Mouse (Mus musculus): Measurements from ENCODE around the gene Pik3ip1.

The Pik3ip1 gene

DNA sequence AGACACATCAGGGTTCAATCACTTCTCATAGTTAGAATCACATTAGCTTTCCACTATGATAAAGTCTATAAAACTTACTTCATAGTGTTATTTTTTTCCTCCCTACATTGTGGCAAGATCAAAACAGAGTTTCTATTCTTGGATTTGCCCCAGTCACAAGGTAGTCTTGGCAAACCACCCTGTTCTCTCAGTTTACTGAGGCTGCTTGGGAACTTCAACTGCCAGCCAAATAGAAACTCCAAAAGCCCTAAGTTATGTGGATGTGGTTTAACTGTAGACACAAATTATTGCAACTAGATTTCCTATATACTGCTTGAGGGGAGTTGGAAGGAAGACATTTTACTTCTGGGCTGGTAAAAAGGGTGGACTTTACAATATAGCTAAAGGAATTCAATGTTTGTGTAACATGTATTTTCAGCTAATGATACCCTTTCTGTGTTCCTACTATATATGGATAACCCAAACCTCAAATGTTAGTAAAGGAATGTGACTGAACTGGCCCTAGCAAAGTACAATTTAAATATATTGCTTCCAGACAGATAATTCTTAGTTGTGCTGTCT is at the start of gene Pik3ip1:
Pik3ip1 (plus strand) TSS at position 511 of the 561 bp plus-strand sequence.
- DNase-seq (ENCODE audit: low spot score in 2 of 2), result no peak

DNA sequence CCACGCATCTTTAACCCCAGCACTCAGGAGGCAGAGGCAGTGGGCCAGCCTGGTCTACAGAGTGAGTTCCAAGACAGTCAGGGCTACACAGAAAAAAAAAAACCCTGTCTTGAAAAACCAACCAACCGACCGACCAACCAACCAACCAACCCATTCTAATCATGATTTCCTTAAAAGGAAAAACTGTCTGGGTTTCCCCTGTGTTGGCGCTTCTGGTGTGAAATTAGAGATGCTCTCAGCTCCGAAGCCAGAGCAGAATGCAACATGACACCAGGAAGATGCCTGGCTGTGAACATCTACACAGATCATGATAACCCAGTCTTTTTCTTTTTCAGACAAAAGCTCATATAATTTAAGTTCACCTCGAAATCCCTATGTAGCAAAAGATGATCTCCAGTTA is 47.3 kb upstream of the Pik3ip1 start:
- no peak for DNase-seq (ENCODE audit: low spot score in 2 of 2)

DNA sequence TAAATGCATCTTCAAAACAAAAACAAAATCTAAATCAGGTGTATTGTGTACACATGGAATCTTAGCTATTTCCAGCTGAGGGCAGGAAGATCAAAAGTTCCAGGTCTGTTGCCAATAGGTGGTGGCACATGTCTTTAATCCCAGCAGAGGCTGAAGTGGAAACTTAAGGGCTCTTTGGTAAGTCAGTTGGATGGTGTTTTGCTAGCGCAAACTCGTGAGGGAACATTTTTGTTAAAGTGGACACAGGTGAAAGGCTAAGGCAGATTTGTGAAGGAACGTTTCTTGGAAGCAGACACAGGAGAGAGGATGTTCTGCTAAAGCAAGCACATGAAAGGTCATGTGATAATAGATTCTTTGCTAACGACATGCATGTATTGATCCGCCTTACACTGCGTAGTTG is 46.6 kb upstream of the Pik3ip1 start:
- no peak for DNase-seq (ENCODE audit: low spot score in 2 of 2)

DNA sequence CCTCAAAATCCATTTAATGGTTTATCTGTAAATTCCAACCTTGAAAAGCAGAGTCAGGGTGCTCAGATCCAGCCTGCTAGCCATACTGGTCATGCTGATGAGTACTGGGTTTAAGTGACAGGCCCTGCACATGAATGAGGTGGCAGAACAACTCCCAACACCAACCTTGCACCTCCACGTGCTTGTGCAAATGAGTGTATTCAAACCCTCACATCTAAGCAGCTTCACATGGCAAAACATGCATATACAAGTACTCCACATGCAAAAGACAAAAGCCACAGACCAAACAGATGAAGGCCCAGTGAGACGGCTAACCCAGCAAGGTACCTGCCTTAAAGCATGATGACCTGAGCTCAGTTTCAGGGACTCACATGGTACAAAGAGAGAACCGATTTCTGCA is 44.3 kb upstream of the Pik3ip1 start:
- DNase-seq (ENCODE audit: low spot score in 2 of 2), result no peak

DNA sequence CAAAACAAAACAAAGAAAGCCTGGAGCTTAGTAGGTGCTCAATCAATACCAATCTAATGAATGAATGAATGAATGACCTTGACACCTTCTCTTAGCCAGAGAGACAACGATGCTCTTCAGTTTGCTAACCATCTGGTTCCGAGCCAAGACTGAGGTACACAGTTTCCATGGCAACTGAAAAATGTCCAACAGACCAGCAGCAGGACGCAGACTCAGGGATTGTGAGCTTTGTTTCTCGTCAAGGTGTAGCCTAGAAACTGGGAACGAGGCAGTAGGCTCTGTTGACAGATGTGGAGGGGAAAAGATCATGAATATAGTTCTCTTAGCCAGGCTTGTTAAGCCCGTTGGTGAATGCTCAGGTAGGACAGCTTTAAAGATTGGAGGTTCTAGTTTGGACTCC is 43.1 kb upstream of the Pik3ip1 start:
- DNase-seq (ENCODE audit: low spot score in 2 of 2), result no peak

DNA sequence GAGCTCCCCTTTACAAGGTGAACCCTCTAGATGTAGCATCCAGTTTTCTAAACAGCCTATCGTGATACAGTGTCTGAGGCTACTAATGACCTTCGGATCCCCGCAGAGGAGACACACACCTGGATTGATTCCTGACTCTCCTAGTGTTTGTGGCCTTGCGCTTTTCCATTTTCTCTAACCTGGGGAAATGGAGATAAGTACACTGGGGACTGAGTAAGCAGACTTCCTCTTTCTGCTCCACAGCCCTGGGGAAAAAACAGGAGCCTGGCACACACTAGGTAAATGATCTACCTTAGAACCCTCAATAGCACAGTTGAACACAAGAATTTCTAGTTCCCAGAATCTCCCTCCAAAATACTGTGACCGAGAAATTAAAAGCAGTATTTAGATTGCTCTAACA is 42.3 kb upstream of the Pik3ip1 start:
- no peak for DNase-seq (ENCODE audit: low spot score in 2 of 2)

DNA sequence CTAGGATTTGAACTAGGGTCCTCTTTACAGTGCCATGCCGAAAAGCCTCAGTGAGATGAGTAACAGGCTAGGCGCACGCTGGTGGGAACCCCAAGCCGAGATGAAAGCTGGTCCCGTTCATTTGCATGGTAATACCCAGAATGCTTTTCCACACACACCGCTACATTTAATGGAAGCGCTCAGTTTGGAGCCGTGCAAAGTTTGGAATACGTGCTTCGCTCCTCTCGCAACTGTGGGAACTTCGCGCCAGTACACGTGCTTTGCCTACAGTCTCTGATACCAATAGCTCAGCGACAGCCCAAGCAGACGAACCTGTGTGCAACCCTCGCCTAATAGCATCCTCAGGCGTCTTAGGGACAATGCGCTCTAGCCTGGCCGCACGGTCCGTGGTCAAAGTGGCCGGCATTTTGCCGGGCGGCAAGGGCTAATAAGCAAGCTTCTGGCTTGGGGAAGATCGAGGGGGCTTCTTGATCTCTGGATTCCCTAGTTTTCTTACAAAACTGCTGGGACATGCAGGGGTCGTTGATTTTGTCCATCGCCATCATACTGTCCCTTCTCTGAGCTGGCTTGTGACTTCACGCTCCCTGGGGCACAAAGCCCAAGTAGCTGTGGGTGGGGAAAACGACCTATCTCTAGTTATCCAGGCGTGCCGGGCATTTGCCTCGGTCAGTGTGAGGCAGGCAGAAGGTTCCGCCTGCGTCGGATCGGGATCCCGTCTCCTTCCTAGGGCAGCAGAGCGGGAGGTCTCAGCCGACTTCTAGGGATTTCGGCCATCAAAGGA is 41.5 kb upstream of the Pik3ip1 start, which contains the start of gene Patz1:
Patz1 (plus strand) TSS at position 354 of the 781 bp plus-strand sequence.
- peak in 1 of 2 experiments; percentile 30 for DNase-seq (ENCODE audit: low spot score in 2 of 2)

DNA sequence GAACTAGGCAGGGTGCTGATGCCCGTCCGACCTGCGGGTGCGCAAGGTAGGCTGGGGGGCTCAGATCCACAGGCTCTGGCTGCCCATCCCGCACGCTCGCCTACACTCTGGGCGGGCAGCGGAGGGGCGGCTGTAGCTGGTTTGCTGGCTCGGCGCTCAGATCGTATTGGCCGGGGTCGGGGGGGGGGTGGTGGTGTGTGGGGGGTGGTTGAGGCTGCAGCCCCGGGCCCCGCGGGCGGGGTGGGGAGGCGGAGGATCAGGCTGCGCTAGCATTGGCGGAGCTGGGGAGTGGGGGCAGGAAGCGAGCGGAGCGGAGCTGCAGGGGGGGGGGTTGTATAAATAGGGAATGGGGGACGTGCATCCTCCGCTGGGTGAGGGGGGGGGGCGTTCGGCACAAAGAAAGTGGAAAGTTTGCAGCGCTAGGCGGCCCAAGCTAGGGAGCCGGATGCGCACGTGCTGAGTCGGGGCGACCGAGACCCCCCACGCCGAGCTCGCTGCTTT is 40.8 kb upstream of the Pik3ip1 start:
- DNase-seq (ENCODE audit: low spot score in 2 of 2), result peak; percentile 33 to 51

DNA sequence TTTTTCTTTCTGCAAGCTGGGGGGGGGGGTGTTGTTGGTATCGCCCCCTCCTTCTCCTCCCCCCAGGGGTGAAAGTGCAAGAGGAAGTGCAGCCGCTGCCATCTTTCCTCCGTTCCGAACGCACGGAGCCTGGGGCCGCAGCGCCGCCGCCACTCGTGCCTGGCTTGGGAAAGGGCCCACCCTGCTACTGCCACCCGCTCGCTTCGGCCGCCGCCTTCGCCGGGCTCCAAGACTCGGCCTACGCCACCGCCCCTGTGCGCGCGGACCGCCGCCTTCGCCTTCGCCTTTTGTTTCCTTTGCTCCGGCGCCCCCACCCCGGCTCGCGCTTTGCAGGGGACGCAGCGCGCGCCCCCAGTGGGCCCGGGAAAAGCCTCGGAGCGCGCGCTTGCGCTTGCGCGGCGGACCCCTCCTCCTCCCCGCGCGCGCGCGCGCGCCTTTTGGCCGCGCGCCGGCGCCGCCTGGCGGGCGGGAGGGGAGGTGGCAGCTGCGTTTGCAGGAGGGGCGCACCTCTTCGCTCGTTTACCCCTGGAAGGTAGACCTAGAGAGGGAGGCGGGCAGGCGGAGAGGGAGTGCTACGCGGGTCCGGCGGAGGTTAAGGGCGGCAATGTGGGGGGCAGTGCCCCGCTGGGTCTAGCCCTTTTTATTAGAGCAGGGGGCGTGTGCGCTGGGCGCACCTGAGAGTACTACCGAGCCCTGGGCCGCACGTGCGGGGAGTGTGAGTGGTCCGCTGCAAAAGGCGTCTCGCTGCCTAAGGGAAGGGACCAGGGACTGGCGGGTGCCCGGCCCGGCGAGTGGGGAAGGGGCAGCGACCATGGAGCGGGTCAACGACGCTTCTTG is 40.2 kb upstream of the Pik3ip1 start:
- peak; percentile 57 to 69 for DNase-seq (ENCODE audit: low spot score in 2 of 2)

DNA sequence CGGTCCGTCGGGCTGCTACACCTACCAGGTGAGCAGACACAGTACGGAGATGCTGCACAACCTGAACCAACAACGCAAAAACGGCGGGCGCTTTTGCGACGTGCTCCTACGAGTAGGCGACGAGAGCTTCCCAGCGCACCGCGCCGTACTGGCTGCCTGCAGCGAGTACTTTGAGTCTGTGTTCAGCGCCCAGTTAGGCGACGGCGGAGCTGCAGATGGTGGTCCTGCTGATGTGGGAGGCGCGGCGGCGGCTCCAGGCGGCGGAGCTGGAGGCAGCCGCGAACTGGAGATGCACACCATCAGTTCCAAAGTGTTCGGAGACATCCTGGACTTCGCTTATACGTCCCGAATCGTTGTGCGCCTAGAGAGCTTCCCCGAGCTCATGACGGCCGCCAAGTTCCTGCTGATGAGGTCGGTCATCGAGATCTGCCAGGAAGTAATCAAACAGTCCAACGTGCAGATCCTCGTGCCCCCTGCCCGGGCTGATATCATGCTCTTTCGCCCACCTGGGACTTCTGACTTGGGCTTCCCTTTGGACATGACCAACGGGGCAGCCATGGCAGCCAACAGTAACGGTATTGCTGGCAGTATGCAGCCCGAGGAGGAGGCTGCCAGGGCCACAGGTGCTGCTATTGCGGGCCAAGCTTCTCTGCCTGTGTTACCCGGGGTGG is 39.4 kb upstream of the Pik3ip1 start:
- peak; percentile 33 to 37 for DNase-seq (ENCODE audit: low spot score in 2 of 2)

DNA sequence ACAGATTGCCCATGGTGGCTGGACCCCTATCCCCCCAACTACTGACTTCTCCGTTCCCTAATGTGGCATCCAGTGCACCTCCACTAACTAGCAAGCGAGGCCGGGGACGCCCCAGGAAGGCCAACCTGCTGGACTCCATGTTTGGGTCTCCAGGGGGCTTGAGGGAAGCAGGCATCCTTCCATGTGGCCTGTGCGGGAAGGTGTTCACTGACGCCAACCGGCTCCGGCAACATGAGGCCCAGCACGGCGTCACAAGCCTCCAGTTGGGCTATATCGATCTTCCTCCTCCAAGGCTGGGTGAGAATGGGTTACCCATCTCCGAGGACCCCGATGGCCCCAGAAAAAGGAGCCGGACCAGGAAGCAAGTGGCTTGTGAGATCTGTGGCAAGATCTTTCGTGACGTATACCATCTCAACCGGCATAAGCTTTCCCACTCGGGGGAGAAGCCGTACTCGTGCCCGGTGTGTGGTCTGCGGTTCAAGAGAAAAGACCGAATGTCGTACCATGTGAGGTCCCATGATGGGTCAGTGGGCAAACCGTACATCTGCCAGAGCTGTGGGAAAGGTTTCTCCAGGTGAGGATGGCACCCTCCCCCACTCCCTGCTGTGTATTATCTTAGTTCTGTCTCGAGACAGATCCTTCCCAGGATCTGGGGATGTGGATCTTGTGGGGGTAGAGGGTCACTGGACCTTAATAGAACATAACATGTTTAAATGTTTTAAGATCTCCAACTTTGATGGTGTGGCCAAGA is 38.7 kb upstream of the Pik3ip1 start:
- peak in 1 of 2 experiments; percentile 18 for DNase-seq (ENCODE audit: low spot score in 2 of 2)

DNA sequence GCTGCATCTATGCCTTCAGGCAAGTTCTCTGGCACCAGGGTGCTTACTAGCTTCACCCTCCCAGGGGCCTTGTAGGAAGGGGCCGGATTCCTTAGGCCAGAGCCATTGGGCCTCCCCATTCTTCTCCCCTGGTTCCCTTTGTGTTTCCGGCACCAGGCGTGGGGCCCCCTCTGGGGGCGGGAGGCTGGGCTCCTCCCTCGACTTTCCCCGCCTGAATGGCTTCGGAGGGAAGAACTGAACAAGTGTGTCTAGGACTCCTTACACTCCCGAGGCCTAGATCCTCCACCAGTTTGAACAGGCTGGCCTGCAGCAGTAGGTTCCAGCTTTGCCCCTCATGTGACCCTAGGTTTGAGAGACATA is 38.2 kb upstream of the Pik3ip1 start:
- peak; percentile 36 to 38 for DNase-seq (ENCODE audit: low spot score in 2 of 2)

DNA sequence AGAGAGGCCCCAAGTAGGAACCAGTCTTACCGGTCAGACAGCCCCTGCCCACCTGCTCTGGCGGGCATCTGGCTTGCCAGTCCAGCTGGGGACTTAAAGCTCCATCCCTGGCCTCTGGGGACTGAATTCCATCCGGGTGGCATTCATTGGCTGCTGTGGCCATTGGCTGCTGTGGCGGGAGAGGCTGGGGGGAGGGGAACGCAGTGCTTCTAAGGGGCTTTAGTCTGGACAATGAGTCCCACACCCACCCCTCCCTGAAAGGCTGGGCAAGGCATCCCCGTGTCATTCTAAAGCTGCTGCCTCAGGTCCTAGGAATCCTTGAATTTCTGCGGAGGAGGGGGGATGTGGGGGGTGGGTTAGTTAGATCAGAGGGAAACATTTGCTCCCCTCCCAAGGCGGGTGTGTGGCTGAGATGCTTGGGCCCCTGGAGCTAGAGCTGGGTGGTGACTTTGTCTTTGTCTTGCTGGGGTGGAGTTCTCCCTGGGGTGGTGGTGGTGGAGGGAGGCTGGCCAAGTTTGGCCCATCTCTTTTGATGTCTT is 37.4 kb upstream of the Pik3ip1 start:
- no peak for DNase-seq (ENCODE audit: low spot score in 2 of 2)

DNA sequence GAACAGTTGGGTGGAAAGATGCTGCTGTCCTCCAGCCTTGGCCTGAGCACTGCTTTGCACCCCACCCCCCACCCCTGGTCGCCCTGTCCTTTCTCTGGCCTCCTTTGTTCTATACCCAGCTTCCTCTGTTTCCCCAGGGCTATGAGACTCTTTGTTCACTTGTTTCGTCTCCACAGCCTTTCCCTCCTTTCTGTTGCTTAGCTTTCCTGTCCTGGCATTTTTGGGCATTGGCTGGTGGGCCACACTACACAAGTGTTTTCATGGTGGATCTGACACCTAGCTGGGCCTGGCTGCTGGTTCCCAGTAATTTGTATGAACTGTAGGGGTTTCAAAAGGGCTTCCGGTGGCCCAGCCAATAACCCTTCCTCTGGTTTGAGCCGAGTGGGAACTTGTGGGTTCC is 36.8 kb upstream of the Pik3ip1 start:
- DNase-seq (ENCODE audit: low spot score in 2 of 2), result no peak

DNA sequence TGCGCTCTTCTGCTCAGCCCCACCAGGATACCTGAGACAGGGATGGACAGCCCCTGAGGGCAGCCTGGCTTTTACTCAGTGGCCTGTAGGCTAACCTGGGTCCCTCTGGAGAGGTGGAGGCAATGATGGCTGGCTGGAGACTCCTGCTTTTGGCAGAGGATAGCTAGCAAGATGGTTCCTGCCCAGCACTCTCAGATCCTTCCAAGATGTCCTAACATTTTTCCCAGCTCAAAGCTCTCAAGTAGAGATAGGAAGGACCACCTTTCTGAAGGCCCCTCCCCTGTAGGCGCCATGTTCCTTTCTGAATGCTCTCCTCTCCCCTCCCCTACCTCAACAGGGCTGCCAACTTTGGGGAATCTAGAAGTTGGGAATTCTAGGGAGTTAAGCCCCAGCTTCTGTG is 35.6 kb upstream of the Pik3ip1 start:
- no peak for DNase-seq (ENCODE audit: low spot score in 2 of 2)

DNA sequence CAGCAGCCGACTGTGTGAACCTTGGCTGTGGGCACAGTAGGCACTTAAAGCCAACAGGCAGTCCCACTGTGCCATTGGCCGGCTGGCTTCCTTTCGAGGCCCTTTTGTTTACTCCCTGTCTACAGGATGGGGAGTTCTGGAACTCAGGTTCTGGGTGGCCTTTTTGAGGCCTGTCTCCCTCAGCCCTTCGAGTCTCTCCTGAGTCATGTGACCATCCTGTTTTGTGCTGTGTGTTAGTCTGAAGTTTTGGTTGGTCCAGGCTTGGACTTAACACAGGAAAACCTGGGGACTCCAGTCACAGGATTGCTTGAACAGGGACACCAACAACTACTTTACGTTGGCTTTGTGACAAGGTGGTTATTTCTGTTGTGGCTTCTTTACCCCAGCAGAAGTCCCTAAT is 34.1 kb upstream of the Pik3ip1 start:
- DNase-seq (ENCODE audit: low spot score in 2 of 2), result no peak

DNA sequence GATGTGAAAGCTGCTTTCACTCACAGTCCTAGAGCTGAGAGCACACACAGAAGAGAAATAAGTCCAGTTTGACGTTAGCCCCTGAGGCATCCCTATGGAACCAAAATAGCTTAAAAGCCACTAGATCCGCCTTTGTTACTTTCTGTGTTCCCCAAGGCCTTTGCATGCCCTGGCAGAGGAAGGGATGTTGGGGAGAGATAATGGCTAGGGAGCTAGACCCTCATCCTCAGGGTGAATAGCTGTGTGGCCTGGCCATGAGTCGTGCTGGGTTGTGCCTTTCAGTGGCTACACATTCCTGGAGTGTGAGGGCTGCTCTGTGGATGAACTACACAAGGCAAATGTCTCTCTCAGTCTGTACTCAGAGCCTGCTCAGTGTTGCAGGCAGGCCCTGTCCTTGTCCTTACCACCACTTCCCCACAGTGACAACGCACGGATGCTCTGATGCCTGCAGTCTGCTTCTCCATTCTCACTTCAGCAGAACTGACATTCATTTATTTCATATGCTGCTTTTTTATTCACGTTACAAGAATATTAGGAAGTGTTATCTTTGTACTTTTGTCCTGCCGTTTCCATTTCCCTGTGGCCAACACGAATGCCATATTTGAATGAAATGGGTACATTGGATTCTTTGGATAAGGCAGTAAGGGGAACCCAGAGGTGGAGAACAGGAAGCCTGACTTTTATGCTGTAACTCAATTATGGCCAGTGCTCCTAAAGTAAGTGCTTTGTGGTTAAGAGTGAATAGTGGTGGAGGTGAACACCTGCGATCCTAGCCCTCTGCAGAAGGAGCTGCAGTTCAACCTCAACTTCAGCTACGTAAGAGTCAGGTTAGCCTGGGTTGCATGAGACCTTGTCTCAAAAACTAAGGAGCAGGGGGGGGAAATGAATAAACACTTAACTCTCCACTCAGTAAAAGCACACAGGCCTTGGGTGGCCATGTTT is 32.1 kb upstream of the Pik3ip1 start:
- no peak for DNase-seq (ENCODE audit: low spot score in 2 of 2)

DNA sequence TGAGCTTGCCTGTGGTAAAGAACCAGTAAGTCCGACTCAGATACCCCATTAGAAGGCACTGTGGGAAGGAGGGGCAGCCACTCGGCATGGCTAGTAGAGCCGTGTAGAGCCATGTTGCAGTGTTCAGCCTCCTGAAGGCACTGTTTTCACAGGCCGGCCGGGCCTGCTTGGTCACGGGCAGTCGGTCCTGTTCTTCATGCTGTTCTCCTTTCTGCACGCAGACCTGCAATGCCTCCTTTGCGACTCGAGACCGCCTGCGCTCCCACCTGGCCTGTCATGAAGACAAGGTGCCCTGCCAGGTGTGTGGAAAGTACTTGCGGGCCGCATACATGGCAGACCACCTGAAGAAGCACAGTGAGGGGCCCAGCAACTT is 31.4 kb upstream of the Pik3ip1 start:
- no peak for DNase-seq (ENCODE audit: low spot score in 2 of 2)

DNA sequence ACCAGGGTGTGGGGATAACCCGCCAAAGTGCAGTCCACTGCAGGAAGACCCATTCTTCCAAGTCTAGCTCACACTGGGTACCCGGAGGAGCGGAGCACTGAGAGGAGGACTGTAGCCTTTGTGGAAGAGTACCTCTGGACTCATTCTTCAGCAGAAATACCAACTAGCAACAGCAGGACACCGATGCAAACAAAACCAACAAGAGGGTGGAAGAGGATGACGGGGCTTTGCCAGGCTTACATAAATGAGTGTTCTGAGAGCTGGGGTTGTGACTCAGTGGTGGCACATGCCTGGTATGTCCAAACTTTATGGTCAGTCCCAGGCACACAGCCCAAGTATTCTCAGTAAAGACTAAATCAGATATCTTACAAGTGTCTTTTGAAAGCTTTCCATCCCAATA is 29.1 kb upstream of the Pik3ip1 start:
- no peak for DNase-seq (ENCODE audit: low spot score in 2 of 2)

DNA sequence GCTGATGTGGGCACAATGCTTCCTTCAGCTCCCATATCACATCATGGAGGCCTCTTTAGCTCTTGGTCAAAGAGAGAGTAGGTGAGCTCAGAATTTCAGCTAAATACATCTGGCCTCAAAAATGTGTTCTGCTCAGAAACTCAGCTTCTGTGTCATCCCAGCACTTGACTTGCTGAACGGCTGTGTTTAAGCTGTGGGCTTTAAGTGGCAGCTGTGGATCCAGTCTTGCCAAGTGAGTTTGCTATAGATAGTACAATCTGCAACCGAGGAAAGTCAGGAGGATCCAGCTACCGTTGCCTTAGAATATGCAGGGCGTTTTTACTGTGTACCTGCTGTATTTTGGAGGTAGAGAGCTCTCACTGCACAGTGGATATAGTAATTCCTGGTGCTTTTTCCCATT is 27.8 kb upstream of the Pik3ip1 start:
- no peak for DNase-seq (ENCODE audit: low spot score in 2 of 2)

Data from spleen, postnatal 14 days (tissue).